Mouse (Mus musculus): ENCODE measurements at regions not wholly inside any gene's neighbourhood (a gene's known extent, or its start where the extent isn't known, plus 50 kb on each side); places are given as distances from the start of the nearest gene placed in this dataset.

DNA sequence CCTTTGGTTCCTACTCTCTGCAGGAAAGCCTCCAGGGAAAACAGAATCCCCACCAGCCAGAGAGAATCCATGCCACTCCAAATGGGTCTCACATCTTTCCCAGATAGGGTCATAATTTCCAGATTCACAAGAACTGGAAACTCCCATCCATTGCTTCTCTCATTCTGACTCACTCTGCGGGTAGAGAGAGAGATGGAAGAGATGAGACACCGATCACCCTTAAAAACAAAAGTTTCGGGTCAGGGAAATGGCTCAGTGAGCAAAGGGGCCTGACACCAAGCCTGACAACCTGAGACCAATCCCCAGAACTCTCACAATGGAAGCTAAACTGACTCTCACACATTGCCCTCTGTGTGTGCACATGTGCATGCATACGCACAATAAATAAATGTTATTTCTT is 86.6 kb downstream of the Rplp1 start:
- no peak for ATAC-seq (replicated peaks in 1 of 2; ENCODE audit: insufficient read depth in 1 of 2, low FRiP score in 2 of 2, low TSS enrichment in 1 of 2, low read depth in 1 of 2, poor library complexity in 2 of 2, severe bottlenecking in 2 of 2)

GRCm38 (mm10) chr9:61827014-61827413 is 87.3 kb downstream of the Rplp1 start:
- ATAC-seq (replicated peaks in 1 of 2; ENCODE audit: insufficient read depth in 1 of 2, low FRiP score in 2 of 2, low TSS enrichment in 1 of 2, low read depth in 1 of 2, poor library complexity in 2 of 2, severe bottlenecking in 2 of 2): no peak

DNA sequence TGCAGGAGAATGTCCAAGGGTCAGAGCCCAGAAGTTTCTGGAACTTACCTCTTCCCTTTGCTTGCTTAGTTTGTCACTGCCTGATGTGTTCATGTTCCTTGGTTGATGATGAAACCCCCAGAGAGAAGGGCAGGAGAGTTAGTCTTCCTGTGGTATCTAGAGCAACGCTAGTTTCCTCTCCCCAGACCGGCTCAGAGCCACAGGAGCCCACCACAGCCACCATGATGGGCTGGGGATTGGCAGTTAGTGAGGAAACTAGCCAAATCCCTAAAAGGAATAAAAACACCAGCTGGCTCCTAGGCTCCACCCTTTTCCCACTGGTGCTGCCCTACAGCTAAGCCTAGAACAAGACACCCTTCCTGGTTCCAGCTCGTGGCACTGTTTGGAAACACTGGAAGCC is 87.9 kb downstream of the Rplp1 start:
- peak; percentile 57 to 67; a peak in 3 of 4 replicates for ATAC-seq (replicated peaks in 1 of 2; ENCODE audit: insufficient read depth in 1 of 2, low FRiP score in 2 of 2, low TSS enrichment in 1 of 2, low read depth in 1 of 2, poor library complexity in 2 of 2, severe bottlenecking in 2 of 2)

DNA sequence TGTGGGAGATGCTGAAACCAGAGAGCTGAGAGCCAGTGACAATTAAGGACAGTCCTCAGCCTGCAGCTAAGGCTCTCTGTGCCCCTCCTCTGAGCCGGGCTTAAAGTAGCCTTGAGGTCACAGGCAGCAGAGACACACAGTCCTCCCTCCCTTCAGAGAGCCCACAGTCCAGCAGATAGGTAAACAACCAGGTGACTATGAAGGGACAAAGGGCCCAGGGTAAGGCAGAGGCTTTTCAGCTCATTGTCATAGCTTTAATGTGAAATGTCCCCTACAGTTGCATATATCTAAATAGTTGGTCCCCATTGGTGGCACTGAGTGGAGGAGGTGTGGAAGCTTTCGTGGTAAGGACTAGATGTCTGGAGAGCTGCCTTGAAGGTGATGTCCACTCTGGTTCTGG is 88.5 kb downstream of the Rplp1 start:
- no peak for ATAC-seq (replicated peaks in 1 of 2; ENCODE audit: insufficient read depth in 1 of 2, low FRiP score in 2 of 2, low TSS enrichment in 1 of 2, low read depth in 1 of 2, poor library complexity in 2 of 2, severe bottlenecking in 2 of 2)

DNA sequence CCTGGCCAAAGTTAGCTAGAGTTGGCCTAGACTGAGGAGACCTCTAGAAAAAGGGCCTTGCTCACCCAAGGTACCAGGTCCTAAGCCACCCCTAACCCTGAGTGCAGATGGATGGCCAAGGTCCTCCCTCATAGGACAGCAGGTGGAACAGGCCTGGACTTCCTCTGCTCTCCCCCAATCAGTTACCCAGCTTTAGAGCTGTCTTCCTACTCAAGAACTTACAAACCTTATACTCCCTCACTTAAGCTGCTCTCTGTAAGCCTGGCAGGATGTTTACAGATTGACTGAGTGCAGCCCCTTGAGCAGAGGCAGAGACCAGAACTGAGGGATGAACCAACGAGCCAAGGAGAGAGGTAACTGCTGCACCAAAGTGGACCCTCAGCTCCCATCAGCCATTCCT is 94.5 kb downstream of the Rplp1 start:
- ATAC-seq (replicated peaks in 1 of 2; ENCODE audit: insufficient read depth in 1 of 2, low FRiP score in 2 of 2, low TSS enrichment in 1 of 2, low read depth in 1 of 2, poor library complexity in 2 of 2, severe bottlenecking in 2 of 2): no peak

DNA sequence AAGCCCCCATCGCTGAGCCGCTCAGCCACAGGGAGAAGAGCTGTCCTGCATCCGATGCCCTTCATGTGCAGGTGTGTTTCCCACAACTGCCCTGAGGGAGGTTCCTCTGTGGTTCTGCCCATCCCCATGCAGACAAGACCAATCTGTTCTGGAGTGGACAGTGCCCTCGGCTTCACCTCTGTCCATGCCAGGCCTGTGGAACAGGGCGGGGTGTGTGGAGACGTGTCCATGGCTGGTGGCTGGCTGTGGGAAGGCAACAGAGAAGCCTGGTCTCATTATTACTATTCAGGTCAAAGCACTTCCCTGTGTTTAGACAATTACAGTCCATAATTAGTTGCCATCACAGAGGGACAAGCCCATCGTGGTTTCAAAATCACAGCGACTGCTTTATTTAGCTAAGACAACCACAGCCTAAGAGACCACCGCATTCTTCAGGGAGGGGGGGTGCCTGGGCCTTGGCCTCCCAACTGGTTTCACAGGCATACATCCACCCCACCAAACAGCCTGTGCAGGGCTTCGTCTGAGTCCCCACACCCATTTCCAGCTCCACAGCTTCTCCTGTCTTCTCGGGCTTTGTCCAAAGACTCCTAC is 97.7 kb downstream of the Rplp1 start:
- no peak for ATAC-seq (replicated peaks in 1 of 2; ENCODE audit: insufficient read depth in 1 of 2, low FRiP score in 2 of 2, low TSS enrichment in 1 of 2, low read depth in 1 of 2, poor library complexity in 2 of 2, severe bottlenecking in 2 of 2)

- ATAC-seq (replicated peaks in 1 of 2; ENCODE audit: insufficient read depth in 1 of 2, low FRiP score in 2 of 2, low TSS enrichment in 1 of 2, low read depth in 1 of 2, poor library complexity in 2 of 2, severe bottlenecking in 2 of 2): no peak
Observed at GRCm38 (mm10) chr9:61815995-61816394, 98.3 kb downstream of the Rplp1 start.

DNA sequence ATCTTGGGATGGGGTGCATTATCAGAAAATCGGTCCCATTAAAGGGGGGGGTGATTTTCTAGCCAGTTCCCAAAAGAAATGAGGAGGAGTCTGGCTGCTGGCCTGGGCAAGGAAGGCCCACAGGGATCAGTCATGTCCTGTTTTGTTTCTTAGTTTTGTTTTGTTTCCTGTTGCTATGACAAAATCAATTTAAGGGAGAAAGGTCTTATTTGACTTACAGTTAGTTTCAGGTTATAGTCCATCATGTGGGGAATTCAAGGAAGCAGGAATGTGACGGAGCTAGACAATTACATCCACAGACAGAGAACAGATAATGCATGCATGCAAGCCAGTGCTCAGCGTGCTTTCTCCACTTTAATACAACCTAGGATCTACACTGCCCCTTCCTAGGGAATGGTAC is 101.1 kb downstream of the Rplp1 start:
- ATAC-seq (replicated peaks in 1 of 2; ENCODE audit: insufficient read depth in 1 of 2, low FRiP score in 2 of 2, low TSS enrichment in 1 of 2, low read depth in 1 of 2, poor library complexity in 2 of 2, severe bottlenecking in 2 of 2): no peak

DNA sequence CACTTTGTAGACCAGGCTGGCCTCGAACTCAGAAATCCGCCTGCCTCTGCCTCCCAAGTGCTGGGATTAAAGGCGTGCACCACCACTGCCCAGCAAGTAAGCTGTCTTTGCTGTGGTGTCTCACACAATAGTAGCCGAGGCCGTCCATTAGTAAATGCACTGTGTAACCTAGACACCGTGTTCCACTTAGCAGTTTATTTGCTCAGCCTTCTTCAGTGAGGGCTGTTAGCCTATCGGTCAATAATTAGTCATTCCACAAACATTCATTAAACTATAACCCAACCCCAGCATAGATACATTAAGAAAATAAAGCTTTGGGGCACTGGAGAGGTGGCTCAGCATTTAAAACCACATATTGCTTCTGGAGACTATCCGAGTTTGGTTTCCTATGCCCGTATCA is 102.0 kb downstream of the Rplp1 start:
- no peak for ATAC-seq (replicated peaks in 1 of 2; ENCODE audit: insufficient read depth in 1 of 2, low FRiP score in 2 of 2, low TSS enrichment in 1 of 2, low read depth in 1 of 2, poor library complexity in 2 of 2, severe bottlenecking in 2 of 2)

- ATAC-seq (replicated peaks in 1 of 2; ENCODE audit: insufficient read depth in 1 of 2, low FRiP score in 2 of 2, low TSS enrichment in 1 of 2, low read depth in 1 of 2, poor library complexity in 2 of 2, severe bottlenecking in 2 of 2): no peak
Observed at GRCm38 (mm10) chr9:61810456-61810855, 103.9 kb downstream of the Rplp1 start.

GRCm38 (mm10) chr9:61808351-61809225 is 105.8 kb downstream of the Rplp1 start:
- ATAC-seq (replicated peaks in 1 of 2; ENCODE audit: insufficient read depth in 1 of 2, low FRiP score in 2 of 2, low TSS enrichment in 1 of 2, low read depth in 1 of 2, poor library complexity in 2 of 2, severe bottlenecking in 2 of 2): peak in 1 of 2 experiments; percentile 40; a peak in 2 of 4 replicates

GRCm38 (mm10) chr9:61805971-61806370 is 108.4 kb downstream of the Rplp1 start:
- no peak for ATAC-seq (replicated peaks in 1 of 2; ENCODE audit: insufficient read depth in 1 of 2, low FRiP score in 2 of 2, low TSS enrichment in 1 of 2, low read depth in 1 of 2, poor library complexity in 2 of 2, severe bottlenecking in 2 of 2)

- no peak for ATAC-seq (replicated peaks in 1 of 2; ENCODE audit: insufficient read depth in 1 of 2, low FRiP score in 2 of 2, low TSS enrichment in 1 of 2, low read depth in 1 of 2, poor library complexity in 2 of 2, severe bottlenecking in 2 of 2)
Observed at GRCm38 (mm10) chr9:61803555-61803954, 110.8 kb downstream of the Rplp1 start.

DNA sequence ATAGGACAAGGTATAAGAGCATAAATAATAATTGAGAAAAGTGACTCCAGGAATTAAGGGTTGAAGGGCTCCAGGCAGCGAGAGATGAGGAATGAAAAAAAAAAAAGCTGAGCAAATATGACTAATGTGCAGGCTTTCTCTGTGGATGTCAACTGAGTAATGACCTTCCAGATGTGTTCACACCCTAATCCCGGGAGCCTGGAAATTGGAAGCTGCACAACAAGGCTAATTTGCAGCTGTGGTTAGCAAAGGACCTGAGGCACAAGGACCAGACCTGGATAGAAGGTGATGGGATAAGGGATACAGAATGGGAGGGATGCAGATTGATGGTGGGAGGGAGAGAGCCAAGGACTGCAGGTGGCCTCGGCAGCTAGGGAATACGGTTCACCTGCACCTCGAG is 111.6 kb downstream of the Rplp1 start:
- ATAC-seq (replicated peaks in 1 of 2; ENCODE audit: insufficient read depth in 1 of 2, low FRiP score in 2 of 2, low TSS enrichment in 1 of 2, low read depth in 1 of 2, poor library complexity in 2 of 2, severe bottlenecking in 2 of 2): no peak

DNA sequence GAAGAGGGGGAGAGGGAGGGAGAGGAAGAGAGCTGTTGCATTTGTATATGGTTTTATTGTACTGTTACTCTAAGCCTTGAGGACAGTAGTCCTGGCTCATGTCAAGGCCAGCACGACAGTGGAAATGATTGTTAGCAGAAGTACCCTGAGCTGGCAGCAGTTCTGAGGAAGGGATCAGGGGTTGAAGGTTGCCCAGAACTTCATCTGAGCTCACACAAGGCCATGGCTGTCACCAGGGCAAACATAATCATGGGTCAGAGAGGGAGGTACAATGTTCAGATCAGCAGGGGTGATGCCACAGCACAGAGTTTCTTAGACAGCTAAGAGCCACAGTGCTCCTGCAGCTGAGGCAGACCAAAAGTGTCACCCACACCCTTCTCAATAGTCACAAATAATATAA is 114.8 kb downstream of the Rplp1 start:
- no peak for ATAC-seq (replicated peaks in 1 of 2; ENCODE audit: insufficient read depth in 1 of 2, low FRiP score in 2 of 2, low TSS enrichment in 1 of 2, low read depth in 1 of 2, poor library complexity in 2 of 2, severe bottlenecking in 2 of 2)

DNA sequence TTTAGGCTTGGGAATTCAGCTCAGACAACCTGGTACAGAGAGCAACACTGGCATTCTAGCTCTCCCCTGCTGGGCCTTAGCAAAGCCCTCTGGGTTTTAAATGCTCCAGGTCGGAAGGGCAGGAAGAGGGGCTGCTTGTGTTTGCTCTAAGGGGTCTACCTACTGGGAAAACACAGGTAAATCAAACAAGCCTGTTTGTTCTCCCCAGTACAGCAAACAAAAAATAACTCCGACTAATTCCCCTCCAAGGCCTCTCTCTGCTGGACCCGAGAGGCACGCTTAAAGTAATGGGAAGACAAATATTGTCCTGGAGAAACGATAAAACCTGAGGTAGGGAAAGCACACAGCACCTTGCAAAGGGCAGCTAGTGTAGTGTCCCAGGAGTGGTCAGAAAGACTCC is 118.4 kb downstream of the Rplp1 start:
- no peak for ATAC-seq (replicated peaks in 1 of 2; ENCODE audit: insufficient read depth in 1 of 2, low FRiP score in 2 of 2, low TSS enrichment in 1 of 2, low read depth in 1 of 2, poor library complexity in 2 of 2, severe bottlenecking in 2 of 2)

- ATAC-seq (replicated peaks in 1 of 2; ENCODE audit: insufficient read depth in 1 of 2, low FRiP score in 2 of 2, low TSS enrichment in 1 of 2, low read depth in 1 of 2, poor library complexity in 2 of 2, severe bottlenecking in 2 of 2): no peak
Observed at GRCm38 (mm10) chr9:61791435-61792064, 122.8 kb downstream of the Rplp1 start.

DNA sequence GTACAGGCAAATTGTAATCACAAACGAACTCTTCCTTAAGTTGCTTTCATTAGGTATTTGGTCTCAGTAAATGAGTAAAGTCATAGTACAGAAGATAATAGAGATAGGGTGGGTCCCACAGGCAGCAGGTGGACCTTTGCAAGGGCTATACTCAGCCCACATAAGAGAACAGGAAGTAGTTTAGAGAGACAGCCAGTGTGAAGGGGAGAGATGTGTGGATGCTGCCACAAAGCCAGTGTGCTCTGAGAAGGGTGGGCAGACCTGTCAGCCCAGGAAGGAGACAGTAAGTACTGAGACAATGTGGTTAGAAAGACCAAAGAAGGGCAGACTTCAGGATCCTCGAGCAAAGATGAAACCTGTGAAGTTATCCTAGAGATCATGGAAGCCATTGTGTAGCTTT is 123.5 kb downstream of the Rplp1 start:
- no peak for ATAC-seq (replicated peaks in 1 of 2; ENCODE audit: insufficient read depth in 1 of 2, low FRiP score in 2 of 2, low TSS enrichment in 1 of 2, low read depth in 1 of 2, poor library complexity in 2 of 2, severe bottlenecking in 2 of 2)
